Mouse (Mus musculus): ENCODE results near the gene Vopp1. TPM values are rescaled to one million over a fixed set of nuclear protein-coding genes. Genes with fewer than 3 reads are reported as not detected.
"Not testable (repeated sequence)": the region's sequence is repeated elsewhere in the genome, so short reads cannot be mapped to it uniquely, and the experiment has no call there.

Gene Vopp1
- polyA plus RNA-seq, 1 experiment: 53.6 TPM

DNA sequence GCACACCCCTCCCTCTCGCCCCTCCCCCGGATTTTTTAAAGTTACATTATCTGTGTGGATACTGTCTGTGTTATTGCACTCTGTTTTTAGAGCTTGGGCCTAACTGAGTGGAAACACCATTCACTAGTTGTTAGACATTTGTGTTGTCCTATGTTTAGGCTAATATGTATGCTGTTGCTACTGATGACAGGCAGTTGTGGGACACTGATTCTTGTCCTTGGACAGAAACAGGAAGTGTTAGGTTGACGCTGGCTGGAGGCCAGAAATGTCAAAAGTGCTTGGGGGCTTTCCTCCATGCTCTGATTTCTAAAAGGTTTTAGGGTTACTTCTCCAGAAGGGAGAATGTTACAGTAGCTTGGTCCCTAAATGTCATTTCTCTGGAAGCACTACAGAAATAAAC, 29.1 kb downstream of the Vopp1 start:
- H3K27ac ChIP-seq (ENCODE audit: control insufficient read depth, insufficient read depth, low read depth, low read length, poor library complexity): no peak overlapping the region
- H3K4me3 ChIP-seq (replicated peaks; ENCODE audit: control insufficient read depth, low read depth, low read length): no peak overlapping the region
- no peaks in the 10 kb centered on the region for H3K4me1 ChIP-seq (ENCODE audit: control insufficient read depth, insufficient read depth, low read length)
- 45% methylated on average over 3 of the region's 3 CpGs for WGBS
- no peak for TF ChIP-seq POLR2A (IDR thresholded peaks at IDR 0.05; ENCODE audit: borderline replicate concordance, control insufficient read depth, low read depth, low read length)
- no peak for TF ChIP-seq CTCF (IDR thresholded peaks at IDR 0.05; ENCODE audit: control insufficient read depth, insufficient read depth, low read length)

GRCm38 (mm10) chr6:57792821-57793220, 32.1 kb downstream of the Vopp1 start:
- not testable (repeated sequence) for H3K4me1 ChIP-seq (ENCODE audit: control insufficient read depth, insufficient read depth, low read length); H3K4me3 ChIP-seq (replicated peaks; ENCODE audit: control insufficient read depth, low read depth, low read length); H3K27ac ChIP-seq (ENCODE audit: control insufficient read depth, insufficient read depth, low read depth, low read length, poor library complexity)
- 75% methylated on average over 9 of the region's 9 CpGs for WGBS

DNA sequence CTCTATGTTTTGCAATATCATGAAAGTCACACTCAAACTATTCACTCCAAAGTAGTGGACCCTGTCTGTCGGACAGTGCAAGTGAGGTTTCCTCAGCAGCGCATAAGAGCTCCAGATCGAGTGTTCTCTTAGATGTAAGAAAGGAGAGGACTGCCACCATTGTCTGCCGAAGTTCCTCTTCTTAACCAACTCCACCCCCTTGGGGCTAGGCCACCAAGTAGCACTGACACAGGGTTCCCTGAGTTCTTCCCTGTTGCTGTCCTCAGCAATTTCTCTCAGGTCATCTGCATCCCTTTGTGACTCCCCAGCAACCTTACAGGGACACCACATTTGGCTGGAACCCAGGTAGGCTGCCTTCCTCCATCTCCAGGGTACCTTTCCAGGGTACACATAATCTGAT, 34.4 kb downstream of the Vopp1 start:
- Histone ChIP-seq H3K27ac (ENCODE audit: control insufficient read depth, insufficient read depth, low read depth, low read length, poor library complexity) (no peak overlapping the region), H3K4me3 (replicated peaks; ENCODE audit: control insufficient read depth, low read depth, low read length) (no peak overlapping the region), H3K4me1 (ENCODE audit: control insufficient read depth, insufficient read depth, low read length) (no peaks in the 10 kb centered on the region)
- TF ChIP-seq POLR2A (IDR thresholded peaks at IDR 0.05; ENCODE audit: borderline replicate concordance, control insufficient read depth, low read depth, low read length) (no peak), CTCF (IDR thresholded peaks at IDR 0.05; ENCODE audit: control insufficient read depth, insufficient read depth, low read length) (no peak)
- 42% methylated on average over 4 of the region's 4 CpGs for WGBS

GRCm38 (mm10) chr6:57787376-57787775, 37.6 kb downstream of the Vopp1 start:
- Histone ChIP-seq H3K4me3 (replicated peaks; ENCODE audit: control insufficient read depth, low read depth, low read length) (no peak overlapping the region), H3K4me1 (ENCODE audit: control insufficient read depth, insufficient read depth, low read length) (no peaks in the 10 kb centered on the region; the same call in 1 of the 2 replicates), H3K27ac (ENCODE audit: control insufficient read depth, insufficient read depth, low read depth, low read length, poor library complexity) (no peak overlapping the region)
- 82% methylated on average over 6 of the region's 6 CpGs for WGBS
- TF ChIP-seq POLR2A (IDR thresholded peaks at IDR 0.05; ENCODE audit: borderline replicate concordance, control insufficient read depth, low read depth, low read length) (no peak), CTCF (IDR thresholded peaks at IDR 0.05; ENCODE audit: control insufficient read depth, insufficient read depth, low read length) (no peak)

DNA sequence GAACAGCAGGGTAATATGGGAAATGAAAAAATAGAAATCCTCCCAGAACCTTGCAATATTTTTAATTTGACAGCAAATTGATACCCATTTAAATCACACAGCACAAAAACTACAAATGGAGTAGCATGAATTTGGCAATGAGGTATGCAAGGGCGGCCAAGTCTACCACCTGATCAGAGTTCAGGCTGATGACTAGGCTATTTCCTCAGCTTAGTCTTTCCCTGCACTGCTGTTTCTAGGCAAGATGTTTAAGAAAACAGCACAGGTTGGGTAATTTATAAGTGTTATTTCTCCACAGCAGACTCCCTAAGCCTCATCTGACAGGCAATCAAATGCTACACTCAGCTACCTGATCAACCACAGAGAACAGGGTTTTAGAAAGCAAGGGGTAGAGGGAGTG, 40.7 kb downstream of the Vopp1 start:
- TF ChIP-seq POLR2A (IDR thresholded peaks at IDR 0.05; ENCODE audit: borderline replicate concordance, control insufficient read depth, low read depth, low read length): no peak
- TF ChIP-seq CTCF (IDR thresholded peaks at IDR 0.05; ENCODE audit: control insufficient read depth, insufficient read depth, low read length): no peak
- WGBS: 68% methylated on average over 1 of the region's 1 CpGs

GRCm38 (mm10) chr6:57782658-57783057, 42.3 kb downstream of the Vopp1 start:
- TF ChIP-seq POLR2A (IDR thresholded peaks at IDR 0.05; ENCODE audit: borderline replicate concordance, control insufficient read depth, low read depth, low read length) (no peak), CTCF (IDR thresholded peaks at IDR 0.05; ENCODE audit: control insufficient read depth, insufficient read depth, low read length) (no peak)
- Histone ChIP-seq H3K27ac (ENCODE audit: control insufficient read depth, insufficient read depth, low read depth, low read length, poor library complexity) (no peak overlapping the region), H3K4me3 (replicated peaks; ENCODE audit: control insufficient read depth, low read depth, low read length) (no peak overlapping the region), H3K4me1 (ENCODE audit: control insufficient read depth, insufficient read depth, low read length) (no peaks in the 10 kb centered on the region; the same call in 1 of the 2 replicates)
- 78% methylated on average over 1 of the region's 1 CpGs for WGBS

More for the DNA sequence above, 40.7 kb downstream of the Vopp1 start:
- no peaks in the 10 kb centered on the region; the same call in 1 of the 2 replicates for H3K4me1 ChIP-seq (ENCODE audit: control insufficient read depth, insufficient read depth, low read length)
- no peak overlapping the region for H3K27ac ChIP-seq (ENCODE audit: control insufficient read depth, insufficient read depth, low read depth, low read length, poor library complexity)
- H3K4me3 ChIP-seq (replicated peaks; ENCODE audit: control insufficient read depth, low read depth, low read length): no peak overlapping the region

GRCm38 (mm10) chr6:57780359-57780758, 44.6 kb downstream of the Vopp1 start:
- WGBS: 90% methylated on average over 3 of the region's 3 CpGs
- no peak overlapping the region for H3K27ac ChIP-seq (ENCODE audit: control insufficient read depth, insufficient read depth, low read depth, low read length, poor library complexity)
- no peaks in the 10 kb centered on the region; the same call in 1 of the 2 replicates for H3K4me1 ChIP-seq (ENCODE audit: control insufficient read depth, insufficient read depth, low read length)
- TF ChIP-seq CTCF (IDR thresholded peaks at IDR 0.05; ENCODE audit: control insufficient read depth, insufficient read depth, low read length): no peak
- TF ChIP-seq POLR2A (IDR thresholded peaks at IDR 0.05; ENCODE audit: borderline replicate concordance, control insufficient read depth, low read depth, low read length): no peak
- no peak overlapping the region for H3K4me3 ChIP-seq (replicated peaks; ENCODE audit: control insufficient read depth, low read depth, low read length)

DNA sequence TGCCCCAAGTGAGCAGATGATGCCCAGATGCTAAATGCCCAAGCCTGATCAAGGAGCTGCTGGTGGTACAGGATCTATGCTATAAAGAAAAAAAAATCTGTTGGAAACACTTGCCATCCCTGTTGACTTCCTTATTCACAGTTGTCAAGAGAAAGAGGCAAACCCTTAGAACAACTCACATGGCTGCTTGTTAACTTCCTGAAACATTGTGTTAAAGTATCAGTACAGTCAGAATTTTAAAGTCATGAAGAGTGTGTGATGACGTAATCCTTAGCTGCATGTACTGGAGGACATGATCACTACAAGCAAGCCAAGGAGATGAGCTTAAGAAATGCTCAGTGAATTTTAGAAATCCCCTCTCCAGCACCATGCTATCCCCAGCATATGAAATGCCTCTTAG, 51.2 kb downstream of the Vopp1 start:
- Histone ChIP-seq H3K27ac (ENCODE audit: control insufficient read depth, insufficient read depth, low read depth, low read length, poor library complexity) (no peak overlapping the region), H3K4me1 (ENCODE audit: control insufficient read depth, insufficient read depth, low read length) (peaks cover 6% of the 10 kb centered on the region), H3K4me3 (replicated peaks; ENCODE audit: control insufficient read depth, low read depth, low read length) (no peak overlapping the region)
- 69% methylated on average over 1 of the region's 1 CpGs for WGBS
- TF ChIP-seq POLR2A (IDR thresholded peaks at IDR 0.05; ENCODE audit: borderline replicate concordance, control insufficient read depth, low read depth, low read length): no peak
- TF ChIP-seq CTCF (IDR thresholded peaks at IDR 0.05; ENCODE audit: control insufficient read depth, insufficient read depth, low read length): no peak

DNA sequence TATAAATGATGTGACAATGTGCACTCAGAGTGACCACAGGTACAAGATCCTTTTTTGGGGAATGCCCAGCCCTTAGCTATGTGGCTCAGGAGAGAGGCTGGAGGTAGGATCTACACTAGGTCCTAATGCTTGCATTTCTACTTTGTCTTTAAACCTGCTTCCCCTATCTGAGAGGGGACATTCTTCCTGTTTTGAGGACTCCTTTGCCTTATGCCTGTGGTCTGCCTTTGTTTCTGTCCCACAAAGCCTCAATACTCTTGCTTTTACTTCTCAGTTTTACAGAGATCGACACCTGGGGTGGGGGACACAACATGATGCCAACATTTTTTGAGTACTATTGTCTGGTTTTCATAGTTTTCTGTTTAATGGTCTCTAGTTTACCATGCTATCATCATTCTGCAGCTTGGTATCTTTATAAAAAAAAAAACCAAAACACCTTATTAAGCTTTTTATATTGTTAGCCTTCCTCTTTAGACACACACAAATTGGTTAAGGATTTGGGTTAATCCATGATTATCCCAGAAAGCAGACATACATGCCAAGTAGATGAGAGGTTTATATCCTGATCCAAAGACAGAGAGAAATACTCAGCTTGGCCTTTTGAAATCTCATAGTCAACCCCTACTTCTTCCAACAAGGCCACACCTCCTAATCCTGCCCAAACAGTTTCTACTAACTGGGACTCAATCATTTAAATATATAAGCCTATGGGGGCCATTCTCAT, 54.3 kb downstream of the Vopp1 start:
- TF ChIP-seq POLR2A (IDR thresholded peaks at IDR 0.05; ENCODE audit: borderline replicate concordance, control insufficient read depth, low read depth, low read length) (no peak), CTCF (IDR thresholded peaks at IDR 0.05; ENCODE audit: control insufficient read depth, insufficient read depth, low read length) (no peak)
- 14% methylated on average over 1 of the region's 1 CpGs for WGBS
- H3K27ac ChIP-seq (ENCODE audit: control insufficient read depth, insufficient read depth, low read depth, low read length, poor library complexity): no peak overlapping the region
- H3K4me3 ChIP-seq (replicated peaks; ENCODE audit: control insufficient read depth, low read depth, low read length): no peak overlapping the region
- peaks cover 8% of the 10 kb centered on the region for H3K4me1 ChIP-seq (ENCODE audit: control insufficient read depth, insufficient read depth, low read length)

Measured in bone marrow, adult 2 months (tissue).